Mouse (Mus musculus) olfactory bulb, adult 2 months (tissue): ENCODE results near the gene Cdkl3. TPM values are rescaled to one million over a fixed set of nuclear protein-coding genes. Genes with fewer than 3 reads are reported as not detected.

ENCODE experiments used
- H3K27ac ChIP-seq: fragments of 200-500 bp; 2 replicates; pipeline ENCODE4 v1.5.1; 2012; ENCODE audit warnings: low read depth, low read length; ENCODE audit not compliant: insufficient read depth
- H3K4me1 ChIP-seq: fragments of 200-500 bp; 2 replicates; pipeline ENCODE4 v1.6.1; 2012; ENCODE audit warnings: low read length; ENCODE audit not compliant: control insufficient read depth, insufficient read depth
- H3K4me3 ChIP-seq: fragments of 200-500 bp; 2 replicates; pipeline ENCODE4 v1.5.1; 2012; ENCODE audit warnings: mild to moderate bottlenecking, low read depth, low read length, moderate library complexity; ENCODE audit not compliant: insufficient read depth
- CTCF ChIP-seq: fragments of 200-500 bp; IDR thresholded peaks from 2 replicates; pipeline ENCODE4 v1.5.1; 2012; ENCODE audit warnings: low read depth, mild to moderate bottlenecking, low read length, moderate library complexity; ENCODE audit not compliant: insufficient read depth
- POLR2A ChIP-seq: fragments of 200-500 bp; IDR thresholded peaks from 2 replicates; pipeline ENCODE4 v1.6.1; 2012; ENCODE audit warnings: mild to moderate bottlenecking, low read depth, low read length, moderate library complexity; ENCODE audit not compliant: insufficient read depth
- WGBS: fragments of 180-500 bp; shearing (Covaris S2); methylation state at CpG from one replicate; pipeline ENCODE4 v1.1.7; 2018; 5-methylcytosine and 5-hydroxymethylcytosine counted together
- polyA plus RNA-seq: library from polyadenylated mRNA; stranded (reverse); fragments of >200 nt; gene quantifications from 2 replicates; pipeline ENCODE4 v1.2.4, GENCODE M21; 2012; ENCODE audit warnings: low replicate concordance; ENCODE audit not compliant: missing spikeins, insufficient read depth, insufficient read length

Cdkl3 gene
- polyA plus RNA-seq, 1 experiment: not detected

- 29% methylated on average over 5 of the region's 5 CpGs for WGBS
- no peak for TF ChIP-seq POLR2A
- no peak for TF ChIP-seq CTCF
- Histone ChIP-seq H3K27ac (no peak overlapping the region), H3K4me3 (no peak overlapping the region), H3K4me1 (no peaks in the 10 kb centered on the region)
Measured at GRCm38 (mm10) chr11:52065841-52066240, 61.8 kb downstream of the Cdkl3 start.

- WGBS: 60% methylated on average over 10 of the region's 10 CpGs
- TF ChIP-seq CTCF: no peak
- no peak for TF ChIP-seq POLR2A
- Histone ChIP-seq H3K27ac (no peak overlapping the region), H3K4me3 (no peak overlapping the region), H3K4me1 (peaks cover 12% of the 10 kb centered on the region)
Measured at GRCm38 (mm10) chr11:52071768-52072167, 67.7 kb downstream of the Cdkl3 start.

- peaks cover 12% of the 10 kb centered on the region for H3K4me1 ChIP-seq
- no peak overlapping the region for H3K27ac ChIP-seq
- H3K4me3 ChIP-seq: no peak overlapping the region
- 88% methylated on average over 8 of the region's 8 CpGs for WGBS
- no peak for TF ChIP-seq POLR2A
- TF ChIP-seq CTCF: no peak
Measured at GRCm38 (mm10) chr11:52073528-52074170, 69.6 kb downstream of the Cdkl3 start.

GRCm38 (mm10) chr11:52074626-52075470 is 70.8 kb downstream of the Cdkl3 start:
- TF ChIP-seq CTCF (no peak), POLR2A (no peak)
- no peak overlapping the region for H3K4me3 ChIP-seq
- peaks cover 16% of the 10 kb centered on the region for H3K4me1 ChIP-seq
- H3K27ac ChIP-seq: no peak overlapping the region; the same call in 1 of the 2 replicates
- WGBS: 70% methylated on average over 14 of the region's 14 CpGs

GRCm38 (mm10) chr11:52075794-52076633 is 72.0 kb downstream of the Cdkl3 start:
- H3K27ac ChIP-seq: no peak overlapping the region
- H3K4me1 ChIP-seq: peaks cover 22% of the 10 kb centered on the region
- H3K4me3 ChIP-seq: no peak overlapping the region
- 80% methylated on average over 19 of the region's 19 CpGs for WGBS
- TF ChIP-seq POLR2A: no peak
- TF ChIP-seq CTCF: no peak

- H3K4me1 ChIP-seq: peaks cover 18% of the 10 kb centered on the region
- TF ChIP-seq POLR2A (no peak), CTCF (no peak)
- no peak overlapping the region for H3K27ac ChIP-seq
- no peak overlapping the region for H3K4me3 ChIP-seq
- WGBS: 78% methylated on average over 6 of the region's 6 CpGs
Measured at GRCm38 (mm10) chr11:52076742-52077352, 72.8 kb downstream of the Cdkl3 start.

GRCm38 (mm10) chr11:52077939-52078338 is 73.9 kb downstream of the Cdkl3 start:
- Histone ChIP-seq H3K27ac (no peak overlapping the region), H3K4me1 (peaks cover 18% of the 10 kb centered on the region), H3K4me3 (no peak overlapping the region)
- TF ChIP-seq CTCF (no peak), POLR2A (no peak)
- WGBS: 83% methylated on average over 4 of the region's 4 CpGs

- TF ChIP-seq CTCF (no peak), POLR2A (no peak)
- 0 out of 2 replicates have a peak overlapping the region, but pooled peaks have one; percentile 4 for H3K27ac ChIP-seq
- 16% methylated on average over 5 of the region's 5 CpGs for WGBS
Measured at GRCm38 (mm10) chr11:52079978-52080377, 76.0 kb downstream of the Cdkl3 start.

More at GRCm38 (mm10) chr11:52079978-52080377, 76.0 kb downstream of the Cdkl3 start:
- Histone ChIP-seq H3K4me1 (peaks cover 16% of the 10 kb centered on the region), H3K4me3 (no peak overlapping the region)
